Mouse (Mus musculus) megakaryocyte, embryonic 14.5 days (primary cell): Measurements from ENCODE around the gene Pltp. TPM values are rescaled to one million over a fixed set of nuclear protein-coding genes. Genes with fewer than 3 reads are reported as not detected.
"Not testable (repeated sequence)": the region's sequence is repeated elsewhere in the genome, so short reads cannot be mapped to it uniquely, and the experiment has no call there.

ENCODE experiments used
- H3K27me3 ChIP-seq: replicated peaks from 2 replicates; pipeline ENCODE3; 2012; ENCODE audit warnings: inconsistent platforms
- H3K36me3 ChIP-seq: replicated peaks from 2 replicates; pipeline ENCODE3; 2012; ENCODE audit warnings: low read length, inconsistent platforms, mixed read lengths
- H3K4me1 ChIP-seq: 2 replicates; pipeline ENCODE4 v1.6.1; 2012; ENCODE audit warnings: inconsistent platforms
- H3K4me3 ChIP-seq: replicated peaks from 2 replicates; pipeline ENCODE3; 2012; ENCODE audit warnings: moderate library complexity, mild to moderate bottlenecking, inconsistent platforms
- H3K9me3 ChIP-seq: 2 replicates; pipeline ENCODE4 v1.6.1; 2012; ENCODE audit warnings: inconsistent platforms
- FLI1 ChIP-seq: IDR thresholded peaks from 2 replicates; pipeline ENCODE4 v1.6.1; 2012; ENCODE audit warnings: low read length, inconsistent platforms, mixed read lengths
- GATA1 ChIP-seq: IDR thresholded peaks from 3 replicates; pipeline ENCODE4 v1.6.1; 2012; ENCODE audit warnings: mixed read lengths, low read length, inconsistent platforms, borderline replicate concordance
- polyA plus RNA-seq: library from polyadenylated mRNA; stranded (reverse); fragments of >175 nt; gene quantifications from 2 replicates; pipeline ENCODE4 v1.2.3, GENCODE M21; 2012; ENCODE audit warnings: low replicate concordance; ENCODE audit not compliant: insufficient read depth

Gene Pltp
- polyA plus RNA-seq, 1 experiment: 146 TPM

- H3K4me1 ChIP-seq: peaks cover 48% of the 10 kb centered on the region
- no peaks in the 10 kb centered on the region for H3K9me3 ChIP-seq
- H3K4me3 ChIP-seq: peak overlapping the region; percentile 93
- no peaks in the 10 kb centered on the region for H3K36me3 ChIP-seq
- peaks cover 81% of the 10 kb centered on the region for H3K27me3 ChIP-seq
- TF ChIP-seq FLI1: no peak
- TF ChIP-seq GATA1: no peak
Measured at GRCm38 (mm10) chr2:164856309-164857100, 1.0 kb downstream of the Pltp start.

DNA sequence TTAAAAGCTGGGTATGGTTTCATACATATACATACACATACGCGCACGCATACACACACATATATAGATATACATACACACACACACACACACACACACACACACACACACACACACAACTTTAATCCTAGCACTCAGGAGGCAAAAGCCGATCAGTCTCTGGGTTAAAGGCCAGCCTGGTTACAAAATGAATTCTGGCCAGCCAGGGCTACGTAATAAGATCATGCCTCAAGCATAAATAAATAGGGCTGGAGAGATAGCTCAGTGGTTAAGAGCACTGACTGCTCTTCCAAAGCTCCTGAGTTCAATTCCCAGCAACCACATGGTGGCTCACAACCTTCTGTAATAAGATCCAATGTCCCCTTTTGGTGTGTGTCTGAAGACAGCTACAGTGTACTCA lies 1.9 kb downstream of the Pltp start:
- H3K9me3 ChIP-seq, H3K36me3 ChIP-seq, H3K4me3 ChIP-seq: not testable (repeated sequence)
- peaks cover 75% of the 10 kb centered on the region for H3K27me3 ChIP-seq
- H3K4me1 ChIP-seq: peaks cover 47% of the 10 kb centered on the region

DNA sequence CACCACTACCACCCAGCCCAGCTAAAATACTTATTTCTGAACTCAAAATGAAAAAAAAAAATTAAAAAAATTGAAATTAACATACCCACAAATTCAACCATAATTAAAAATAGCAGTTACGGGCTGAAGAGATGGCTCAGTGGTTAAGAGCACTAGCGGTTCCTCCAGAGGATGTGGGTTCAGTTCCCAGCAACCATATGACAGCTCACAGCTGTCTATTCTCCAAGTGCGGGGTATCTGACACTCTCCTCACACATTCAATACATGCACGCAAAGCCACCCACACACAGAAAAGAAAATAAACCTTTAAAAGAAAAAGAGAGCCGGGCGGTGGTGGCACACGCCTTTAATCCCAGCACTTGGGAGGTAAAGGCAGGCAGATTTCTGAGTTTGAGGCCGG lies 7.5 kb downstream of the Pltp start:
- Histone ChIP-seq H3K27me3 (peaks cover 51% of the 10 kb centered on the region), H3K9me3 (peaks cover 10% of the 10 kb centered on the region), H3K4me1 (peaks cover 18% of the 10 kb centered on the region), H3K36me3 (peaks cover 5% of the 10 kb centered on the region), H3K4me3 (no peak overlapping the region)
- TF ChIP-seq FLI1: no peak
- no peak for TF ChIP-seq GATA1

DNA sequence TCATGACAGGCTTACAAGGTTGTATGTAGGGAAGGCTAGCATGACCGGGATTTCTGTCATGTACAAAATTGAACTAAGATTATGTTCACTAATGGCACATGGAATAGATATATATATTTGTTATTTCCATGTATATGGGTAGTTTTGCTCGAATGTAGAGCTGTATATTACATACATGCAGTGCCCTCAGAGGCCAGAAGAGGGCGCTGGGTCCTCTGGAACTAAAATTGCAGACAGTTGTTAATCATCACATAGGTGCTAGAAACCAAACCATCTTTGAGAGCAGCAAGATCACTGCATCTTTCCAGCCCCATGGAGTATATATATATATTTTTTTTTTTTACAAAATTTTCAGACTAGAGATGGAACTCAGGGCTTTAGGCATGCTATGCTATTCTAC lies 11.7 kb downstream of the Pltp start:
- H3K4me3 ChIP-seq: no peak overlapping the region
- H3K4me1 ChIP-seq: peaks cover 12% of the 10 kb centered on the region
- peaks cover 5% of the 10 kb centered on the region for H3K36me3 ChIP-seq
- H3K9me3 ChIP-seq: peaks cover 10% of the 10 kb centered on the region
- TF ChIP-seq GATA1 (no peak), FLI1 (no peak)
- H3K27me3 ChIP-seq: peaks cover 37% of the 10 kb centered on the region

DNA sequence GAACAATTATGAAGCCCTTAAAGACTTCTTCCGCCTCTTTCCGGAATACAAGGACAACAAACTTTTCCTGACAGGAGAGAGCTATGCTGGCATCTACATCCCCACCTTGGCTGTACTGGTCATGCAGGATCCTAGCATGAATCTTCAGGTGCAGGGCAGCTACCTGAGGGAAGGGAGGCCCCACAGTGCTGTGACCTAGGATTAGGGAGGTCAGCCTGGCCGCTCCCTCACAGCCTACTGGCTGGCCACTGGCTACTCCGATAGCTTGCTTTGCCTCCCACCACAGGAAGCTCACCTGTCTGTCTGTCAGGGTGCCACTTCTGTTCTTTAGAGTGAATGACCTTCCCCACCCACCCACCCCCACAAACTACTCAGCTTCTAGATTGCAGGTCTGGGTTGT lies 22.3 kb downstream of the Pltp start:
- Histone ChIP-seq H3K36me3 (peaks cover 51% of the 10 kb centered on the region), H3K9me3 (no peaks in the 10 kb centered on the region), H3K4me1 (peaks cover 40% of the 10 kb centered on the region), H3K4me3 (peak overlapping the region; percentile 99), H3K27me3 (peaks cover 3% of the 10 kb centered on the region)
- TF ChIP-seq GATA1: no peak
- no peak for TF ChIP-seq FLI1

DNA sequence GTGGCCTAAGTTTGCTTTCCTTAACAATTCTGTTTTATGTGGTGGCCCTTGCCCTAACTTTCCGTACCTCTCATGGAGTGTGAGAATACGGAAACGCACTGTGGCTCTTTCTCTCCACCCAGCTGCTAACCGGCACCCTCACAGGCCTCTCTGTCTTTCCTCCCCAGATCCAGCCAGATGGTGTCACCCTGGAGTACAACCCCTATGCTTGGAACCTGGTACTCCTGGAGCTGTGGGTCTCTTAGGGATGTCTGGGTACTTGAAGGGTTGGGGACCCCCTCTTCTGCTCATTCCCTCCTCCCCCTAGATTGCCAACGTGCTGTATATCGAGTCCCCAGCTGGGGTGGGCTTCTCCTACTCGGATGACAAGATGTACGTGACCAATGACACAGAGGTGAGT lies 23.0 kb downstream of the Pltp start:
- H3K4me1 ChIP-seq: peaks cover 42% of the 10 kb centered on the region

DNA sequence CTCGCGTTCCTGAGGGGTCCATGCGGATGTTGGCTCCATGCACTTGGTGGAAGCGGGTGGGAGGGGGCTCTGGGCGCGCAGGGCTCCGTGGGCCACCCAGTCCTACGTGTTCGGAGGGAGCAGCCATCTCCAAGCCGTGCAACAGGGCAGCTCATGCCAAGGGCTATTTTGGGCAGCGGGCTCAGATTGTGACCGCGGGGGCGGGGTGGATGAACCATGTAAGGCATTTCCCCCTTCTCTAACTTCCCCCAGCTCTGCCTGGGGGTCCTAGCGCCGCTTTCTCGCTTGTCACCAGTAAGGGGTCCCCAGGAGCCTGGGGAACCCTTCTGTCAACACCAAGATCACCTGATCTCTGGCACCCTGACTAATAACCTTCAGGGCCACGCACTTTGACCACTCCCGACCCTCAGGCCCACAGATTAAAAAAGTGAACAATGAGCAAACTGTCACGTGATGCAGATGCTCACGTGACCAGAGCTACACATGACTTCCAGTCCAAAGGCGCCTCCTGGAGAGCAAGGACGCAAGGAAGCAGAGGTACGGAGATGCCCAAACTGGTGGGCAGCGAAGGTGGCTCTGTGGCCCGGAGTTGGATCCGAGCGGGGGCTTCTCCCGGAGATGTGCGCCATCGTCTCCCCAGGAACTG lies 24.1 kb downstream of the Pltp start, which contains the start of gene Neurl2:
Gene Neurl2 (minus strand): TSS at position 143 of the 646 bp plus-strand sequence.
- H3K4me3 ChIP-seq: peak within 1 kb of the TSS; percentile 99
- TF ChIP-seq GATA1: no peak
- no peak for TF ChIP-seq FLI1
- H3K9me3 ChIP-seq: no peaks in the 10 kb centered on the region
- peaks cover 41% of the 10 kb centered on the region for H3K36me3 ChIP-seq
- peaks cover 3% of the 10 kb centered on the region for H3K27me3 ChIP-seq
- H3K4me1 ChIP-seq: peaks cover 42% of the 10 kb centered on the region

More for the DNA sequence above, 23.0 kb downstream of the Pltp start:
- H3K9me3 ChIP-seq: no peaks in the 10 kb centered on the region
- peak overlapping the region; percentile 99 for H3K4me3 ChIP-seq
- peaks cover 3% of the 10 kb centered on the region for H3K27me3 ChIP-seq
- no peak for TF ChIP-seq FLI1
- TF ChIP-seq GATA1: no peak
- peaks cover 45% of the 10 kb centered on the region for H3K36me3 ChIP-seq

- no peak for TF ChIP-seq FLI1
- TF ChIP-seq GATA1: no peak
- peaks cover 3% of the 10 kb centered on the region for H3K27me3 ChIP-seq
- H3K36me3 ChIP-seq: peaks cover 41% of the 10 kb centered on the region
- H3K4me3 ChIP-seq: peak within 1 kb of the TSS; percentile 99
- peaks cover 42% of the 10 kb centered on the region for H3K4me1 ChIP-seq
- no peaks in the 10 kb centered on the region for H3K9me3 ChIP-seq
Measured at GRCm38 (mm10) chr2:164832748-164833301, 24.7 kb downstream of the Pltp start, which contains the start of gene Ctsa. Ctsa (plus strand) TSS chr2:164832873.

GRCm38 (mm10) chr2:164832032-164832747 lies 25.3 kb downstream of the Pltp start:
- no peak for TF ChIP-seq FLI1
- TF ChIP-seq GATA1: no peak
- Histone ChIP-seq H3K4me3 (peak overlapping the region; percentile 99), H3K4me1 (peaks cover 45% of the 10 kb centered on the region), H3K36me3 (peaks cover 42% of the 10 kb centered on the region), H3K27me3 (peaks cover 3% of the 10 kb centered on the region), H3K9me3 (no peaks in the 10 kb centered on the region)
